Mouse (Mus musculus): Measurements from ENCODE around the gene Rdh8. TPM values are rescaled to one million over a fixed set of nuclear protein-coding genes. Genes with fewer than 3 reads are reported as not detected.

Rdh8 gene
- polyA plus RNA-seq, 1 experiment: not detected

DNA sequence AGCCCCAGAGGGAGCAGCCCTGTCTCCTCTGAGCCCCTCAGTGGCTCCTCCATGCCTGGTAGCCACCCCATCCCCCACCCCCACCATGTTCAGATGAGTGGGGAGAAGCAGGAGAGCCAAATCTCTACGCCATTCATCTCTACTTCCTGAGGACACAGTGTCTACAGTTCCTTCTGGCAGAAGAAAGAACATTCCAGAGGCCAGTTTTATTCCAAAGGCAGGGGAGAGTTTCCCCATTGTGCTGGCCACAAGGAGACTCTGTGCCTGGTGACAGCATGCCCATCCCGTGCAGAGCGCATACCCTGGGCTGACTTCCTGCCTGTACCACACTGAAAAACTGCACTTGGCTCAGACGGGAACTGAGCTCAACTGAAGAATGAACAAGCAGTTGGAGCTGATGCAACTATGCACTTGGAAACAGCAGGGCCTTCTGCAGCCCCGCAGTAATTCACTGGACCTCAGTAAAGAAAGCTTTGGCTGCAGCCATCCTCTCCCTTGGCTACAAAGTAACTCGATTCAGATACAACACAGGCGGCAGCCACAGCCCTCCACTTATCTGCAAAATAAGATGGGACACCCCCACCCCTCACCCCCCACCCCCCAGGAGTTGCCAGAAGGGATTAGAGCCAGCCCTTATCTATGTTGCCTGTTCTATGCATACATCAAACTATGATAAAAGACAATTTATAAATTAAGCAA is 24.0 kb upstream of the Rdh8 start:
- no peak for TF ChIP-seq POLR2A (IDR thresholded peaks at IDR 0.05; ENCODE audit: control insufficient read depth, extremely low read depth, insufficient read depth, low read length, poor library complexity)
- TF ChIP-seq CTCF (IDR thresholded peaks at IDR 0.05; ENCODE audit: borderline replicate concordance, control insufficient read depth, extremely low read depth, insufficient read depth, low read length, poor library complexity): no peak
- no peaks in the 10 kb centered on the region for H3K36me3 ChIP-seq (ENCODE audit: control insufficient read depth, insufficient read depth, low read length)
- no peaks in the 10 kb centered on the region for H3K27me3 ChIP-seq (ENCODE audit: control insufficient read depth, insufficient read depth, low read length)
- H3K27ac ChIP-seq (ENCODE audit: control insufficient read depth, insufficient read depth, low read length): no peak overlapping the region
- WGBS: 16% methylated on average over 7 of the region's 7 CpGs
- H3K4me1 ChIP-seq (replicated peaks; ENCODE audit: control insufficient read depth, insufficient read depth, low read length): no peaks in the 10 kb centered on the region
- no peak for DNase-seq
- H3K4me3 ChIP-seq (ENCODE audit: control insufficient read depth, insufficient read depth, low read length): no peak overlapping the region

- Histone ChIP-seq H3K27me3 (ENCODE audit: control insufficient read depth, insufficient read depth, low read length) (no peaks in the 10 kb centered on the region), H3K36me3 (ENCODE audit: control insufficient read depth, insufficient read depth, low read length) (no peaks in the 10 kb centered on the region), H3K27ac (ENCODE audit: control insufficient read depth, insufficient read depth, low read length) (no peak overlapping the region), H3K4me1 (replicated peaks; ENCODE audit: control insufficient read depth, insufficient read depth, low read length) (no peaks in the 10 kb centered on the region), H3K4me3 (ENCODE audit: control insufficient read depth, insufficient read depth, low read length) (no peak overlapping the region)
- peak; percentile 51 for DNase-seq
- TF ChIP-seq CTCF (IDR thresholded peaks at IDR 0.05; ENCODE audit: borderline replicate concordance, control insufficient read depth, extremely low read depth, insufficient read depth, low read length, poor library complexity): peak; percentile 49; the same call in 1 of the 2 replicates
- TF ChIP-seq POLR2A (IDR thresholded peaks at IDR 0.05; ENCODE audit: control insufficient read depth, extremely low read depth, insufficient read depth, low read length, poor library complexity): no peak
- 65% methylated on average over 13 of the region's 13 CpGs for WGBS
Measured at GRCm38 (mm10) chr9:20804266-20805158, 13.8 kb upstream of the Rdh8 start.

- Histone ChIP-seq H3K27ac (ENCODE audit: control insufficient read depth, insufficient read depth, low read length) (no peak overlapping the region), H3K4me3 (ENCODE audit: control insufficient read depth, insufficient read depth, low read length) (no peak overlapping the region), H3K27me3 (ENCODE audit: control insufficient read depth, insufficient read depth, low read length) (no peaks in the 10 kb centered on the region), H3K36me3 (ENCODE audit: control insufficient read depth, insufficient read depth, low read length) (no peaks in the 10 kb centered on the region), H3K4me1 (replicated peaks; ENCODE audit: control insufficient read depth, insufficient read depth, low read length) (no peaks in the 10 kb centered on the region)
- TF ChIP-seq POLR2A (IDR thresholded peaks at IDR 0.05; ENCODE audit: control insufficient read depth, extremely low read depth, insufficient read depth, low read length, poor library complexity): no peak
- TF ChIP-seq CTCF (IDR thresholded peaks at IDR 0.05; ENCODE audit: borderline replicate concordance, control insufficient read depth, extremely low read depth, insufficient read depth, low read length, poor library complexity): no peak
- WGBS: 89% methylated on average over 3 of the region's 3 CpGs
- DNase-seq: no peak
Measured at GRCm38 (mm10) chr9:20805159-20805495, 13.2 kb upstream of the Rdh8 start.

DNA sequence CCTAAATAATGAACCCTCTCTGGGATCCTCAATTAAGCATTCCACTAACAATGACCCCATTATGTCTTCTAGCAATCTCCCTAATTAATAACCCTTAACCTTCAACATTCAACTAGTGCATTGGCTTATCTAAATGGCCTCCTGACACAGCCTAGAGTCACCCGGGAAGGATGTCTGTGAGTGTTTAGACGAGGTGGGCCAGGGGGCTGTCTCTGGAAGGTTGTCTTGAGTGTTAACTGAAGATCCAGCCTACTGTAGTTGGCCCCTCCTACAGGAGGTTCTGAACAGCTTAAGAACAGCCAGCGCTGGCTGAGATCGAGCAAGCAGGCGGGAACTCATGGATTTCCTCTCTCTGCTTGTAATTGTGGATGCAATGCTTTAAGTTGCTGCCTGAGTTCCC is 12.6 kb upstream of the Rdh8 start:
- DNase-seq: no peak
- Histone ChIP-seq H3K36me3 (ENCODE audit: control insufficient read depth, insufficient read depth, low read length) (no peaks in the 10 kb centered on the region), H3K4me3 (ENCODE audit: control insufficient read depth, insufficient read depth, low read length) (no peak overlapping the region), H3K4me1 (replicated peaks; ENCODE audit: control insufficient read depth, insufficient read depth, low read length) (no peaks in the 10 kb centered on the region), H3K27me3 (ENCODE audit: control insufficient read depth, insufficient read depth, low read length) (no peaks in the 10 kb centered on the region), H3K27ac (ENCODE audit: control insufficient read depth, insufficient read depth, low read length) (no peak overlapping the region)
- TF ChIP-seq CTCF (IDR thresholded peaks at IDR 0.05; ENCODE audit: borderline replicate concordance, control insufficient read depth, extremely low read depth, insufficient read depth, low read length, poor library complexity) (no peak), POLR2A (IDR thresholded peaks at IDR 0.05; ENCODE audit: control insufficient read depth, extremely low read depth, insufficient read depth, low read length, poor library complexity) (no peak)
- 66% methylated on average over 5 of the region's 5 CpGs for WGBS

GRCm38 (mm10) chr9:20810271-20810670 is 8.0 kb upstream of the Rdh8 start:
- 41% methylated on average over 4 of the region's 4 CpGs for WGBS
- Histone ChIP-seq H3K27ac (ENCODE audit: control insufficient read depth, insufficient read depth, low read length) (no peak overlapping the region), H3K4me3 (ENCODE audit: control insufficient read depth, insufficient read depth, low read length) (no peak overlapping the region), H3K36me3 (ENCODE audit: control insufficient read depth, insufficient read depth, low read length) (no peaks in the 10 kb centered on the region), H3K27me3 (ENCODE audit: control insufficient read depth, insufficient read depth, low read length) (no peaks in the 10 kb centered on the region; the same call in 1 of the 2 replicates), H3K4me1 (replicated peaks; ENCODE audit: control insufficient read depth, insufficient read depth, low read length) (no peaks in the 10 kb centered on the region)
- DNase-seq: no peak
- TF ChIP-seq CTCF (IDR thresholded peaks at IDR 0.05; ENCODE audit: borderline replicate concordance, control insufficient read depth, extremely low read depth, insufficient read depth, low read length, poor library complexity) (no peak), POLR2A (IDR thresholded peaks at IDR 0.05; ENCODE audit: control insufficient read depth, extremely low read depth, insufficient read depth, low read length, poor library complexity) (no peak)

DNA sequence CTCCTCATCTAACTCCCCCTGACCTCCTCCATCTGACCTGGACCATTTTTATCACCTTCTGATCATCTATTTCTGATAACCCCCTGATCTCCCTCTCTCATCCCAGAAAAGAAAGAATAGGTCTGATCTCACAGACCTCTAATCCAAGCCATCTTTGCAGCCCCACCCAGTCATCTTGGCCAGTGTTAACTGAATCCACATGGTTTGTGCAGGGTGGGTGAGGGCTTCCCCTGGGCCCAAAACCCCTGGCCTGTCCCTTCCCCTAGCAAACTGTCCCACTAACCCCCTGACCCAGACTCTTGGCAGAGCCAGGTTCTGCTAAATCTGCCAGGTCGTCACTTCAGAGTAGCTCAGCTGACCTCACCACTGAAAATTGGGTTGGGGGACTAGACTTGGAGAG is 7.5 kb upstream of the Rdh8 start:
- Histone ChIP-seq H3K27ac (ENCODE audit: control insufficient read depth, insufficient read depth, low read length) (no peak overlapping the region), H3K36me3 (ENCODE audit: control insufficient read depth, insufficient read depth, low read length) (no peaks in the 10 kb centered on the region), H3K4me3 (ENCODE audit: control insufficient read depth, insufficient read depth, low read length) (no peak overlapping the region), H3K27me3 (ENCODE audit: control insufficient read depth, insufficient read depth, low read length) (no peaks in the 10 kb centered on the region; the same call in 1 of the 2 replicates), H3K4me1 (replicated peaks; ENCODE audit: control insufficient read depth, insufficient read depth, low read length) (no peaks in the 10 kb centered on the region)
- DNase-seq: no peak
- WGBS: 75% methylated on average over 1 of the region's 1 CpGs
- TF ChIP-seq CTCF (IDR thresholded peaks at IDR 0.05; ENCODE audit: borderline replicate concordance, control insufficient read depth, extremely low read depth, insufficient read depth, low read length, poor library complexity) (no peak), POLR2A (IDR thresholded peaks at IDR 0.05; ENCODE audit: control insufficient read depth, extremely low read depth, insufficient read depth, low read length, poor library complexity) (no peak)
